Mouse (Mus musculus) forebrain, embryonic 10.5 days (tissue): ENCODE data around the gene Sppl2a. TPM values are rescaled to one million over a fixed set of nuclear protein-coding genes. Genes with fewer than 3 reads are reported as not detected.
"Not testable (repeated sequence)": the region's sequence is repeated elsewhere in the genome, so short reads cannot be mapped to it uniquely, and the experiment has no call there.

Experiments
- DNase-seq: peaks from one replicate; pipeline ENCODE4 v3.0.0-alpha.2; 2017; ENCODE audit warnings: low spot score; ENCODE audit errors: extremely low spot score
- H3K27ac ChIP-seq: fragments of 300-500 bp; sonication (generic); 2 replicates; pipeline ENCODE4 v1.5.1; 2016; ENCODE audit warnings: mild to moderate bottlenecking
- H3K27me3 ChIP-seq: fragments of 300-500 bp; sonication (generic); 2 replicates; pipeline ENCODE4 v1.6.1; 2016; ENCODE audit warnings: mild to moderate bottlenecking; ENCODE audit not compliant: poor library complexity, severe bottlenecking
- H3K36me3 ChIP-seq: fragments of 300-500 bp; sonication (generic); replicated peaks from 2 replicates; pipeline ENCODE4 v1.6.1; 2016; ENCODE audit warnings: mild to moderate bottlenecking, moderate library complexity
- H3K4me1 ChIP-seq: fragments of 300-500 bp; sonication (generic); 2 replicates; pipeline ENCODE4 v1.6.1; 2016
- H3K4me3 ChIP-seq: fragments of 300-500 bp; sonication (generic); 2 replicates; pipeline ENCODE4 v1.5.1; 2016; ENCODE audit warnings: mild to moderate bottlenecking, moderate library complexity
- H3K9me3 ChIP-seq: fragments of 300-500 bp; sonication (generic); 2 replicates; pipeline ENCODE4 v1.6.1; 2016; ENCODE audit warnings: mild to moderate bottlenecking, moderate library complexity
- WGBS: fragments of 180-500 bp; shearing (Covaris S2); methylation state at CpG from one replicate; pipeline ENCODE4 v1.1.7; 2016; 5-methylcytosine and 5-hydroxymethylcytosine counted together
- polyA plus RNA-seq: library from polyadenylated mRNA; unstranded; fragments of >200 nt; fragmentation: Nextera tagmentation; extraction: Ambion mirVana; gene quantifications from 2 replicates; pipeline ENCODE4 v1.2.1, GENCODE M21; 2016

The Sppl2a gene
- polyA plus RNA-seq: 33.8 and 34.9 TPM in 2 replicates

GRCm38 (mm10) chr2:126932897-126933641 is at the start of gene Sppl2a:
TSS of gene Sppl2a (minus strand) at chr2:126933235.
- DNase-seq: peak; percentile 90
- Histone ChIP-seq H3K27me3 (no peaks in the 10 kb centered on the region), H3K4me1 (peaks cover 18% of the 10 kb centered on the region), H3K9me3 (no peaks in the 10 kb centered on the region), H3K36me3 (no peaks in the 10 kb centered on the region), H3K4me3 (peak within 1 kb of the TSS; percentile 70), H3K27ac (peak within 1 kb of the TSS; percentile 95)
- under 1% methylated on average over 34 of the region's 35 CpGs for WGBS

- no peak overlapping the region for H3K27ac ChIP-seq
- no peaks in the 10 kb centered on the region for H3K36me3 ChIP-seq
- H3K9me3 ChIP-seq: no peaks in the 10 kb centered on the region
- DNase-seq: no peak
- H3K4me1 ChIP-seq: no peaks in the 10 kb centered on the region; the same call in 1 of the 2 replicates
- H3K4me3 ChIP-seq: no peak overlapping the region
- no peaks in the 10 kb centered on the region for H3K27me3 ChIP-seq
- WGBS: 76% methylated on average over 6 of the region's 6 CpGs
These were observed 44.4 kb upstream of the Sppl2a start for GRCm38 (mm10) chr2:126977428-126977827.

- no peaks in the 10 kb centered on the region for H3K27me3 ChIP-seq
- H3K36me3 ChIP-seq: no peaks in the 10 kb centered on the region
- H3K4me1 ChIP-seq: no peaks in the 10 kb centered on the region
- no peaks in the 10 kb centered on the region for H3K9me3 ChIP-seq
- WGBS: 83% methylated on average over 2 of the region's 2 CpGs
- H3K4me3 ChIP-seq: no peak overlapping the region
- no peak overlapping the region for H3K27ac ChIP-seq
- DNase-seq: no peak
These were observed 28.7 kb upstream of the Sppl2a start for GRCm38 (mm10) chr2:126961696-126962095.

- 78% methylated on average over 7 of the region's 7 CpGs for WGBS
- H3K27me3 ChIP-seq: no peaks in the 10 kb centered on the region
- no peaks in the 10 kb centered on the region for H3K9me3 ChIP-seq
- H3K4me3 ChIP-seq: no peak overlapping the region
- H3K4me1 ChIP-seq: no peaks in the 10 kb centered on the region
- DNase-seq: no peak
- no peaks in the 10 kb centered on the region for H3K36me3 ChIP-seq
- H3K27ac ChIP-seq: no peak overlapping the region
These were observed 22.6 kb upstream of the Sppl2a start for GRCm38 (mm10) chr2:126955671-126956070.

DNA sequence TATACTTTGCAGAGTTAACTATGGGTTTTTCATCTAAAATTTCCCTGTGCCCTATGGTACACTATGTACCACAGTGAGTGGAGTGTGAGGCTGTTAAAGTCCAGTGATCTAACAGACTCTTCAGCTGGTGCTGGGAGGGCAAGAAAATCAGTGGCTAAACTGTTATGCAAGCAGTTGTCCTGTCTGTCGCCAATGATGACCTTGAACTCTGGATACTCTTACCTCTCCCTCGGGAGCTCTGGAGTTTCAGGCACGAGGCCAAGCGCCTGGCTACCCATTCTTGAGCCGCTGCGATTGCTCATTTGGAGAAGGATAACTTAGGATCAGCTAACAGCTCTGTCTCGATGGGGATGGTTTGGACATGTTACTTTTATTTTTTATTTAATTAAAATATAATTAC is 18.1 kb upstream of the Sppl2a start:
- no peaks in the 10 kb centered on the region for H3K36me3 ChIP-seq
- WGBS: 90% methylated on average over 7 of the region's 7 CpGs
- no peak for DNase-seq
- no peak overlapping the region for H3K4me3 ChIP-seq
- no peaks in the 10 kb centered on the region for H3K27me3 ChIP-seq
- H3K27ac ChIP-seq: no peak overlapping the region
- H3K9me3 ChIP-seq: no peaks in the 10 kb centered on the region
- no peaks in the 10 kb centered on the region for H3K4me1 ChIP-seq

GRCm38 (mm10) chr2:126950453-126950852 is 17.4 kb upstream of the Sppl2a start:
- no peaks in the 10 kb centered on the region for H3K27me3 ChIP-seq
- H3K27ac ChIP-seq: no peak overlapping the region
- no peaks in the 10 kb centered on the region for H3K4me1 ChIP-seq
- no peak overlapping the region for H3K4me3 ChIP-seq
- no peaks in the 10 kb centered on the region for H3K36me3 ChIP-seq
- H3K9me3 ChIP-seq: no peaks in the 10 kb centered on the region
- 84% methylated on average over 5 of the region's 5 CpGs for WGBS
- DNase-seq: no peak

DNA sequence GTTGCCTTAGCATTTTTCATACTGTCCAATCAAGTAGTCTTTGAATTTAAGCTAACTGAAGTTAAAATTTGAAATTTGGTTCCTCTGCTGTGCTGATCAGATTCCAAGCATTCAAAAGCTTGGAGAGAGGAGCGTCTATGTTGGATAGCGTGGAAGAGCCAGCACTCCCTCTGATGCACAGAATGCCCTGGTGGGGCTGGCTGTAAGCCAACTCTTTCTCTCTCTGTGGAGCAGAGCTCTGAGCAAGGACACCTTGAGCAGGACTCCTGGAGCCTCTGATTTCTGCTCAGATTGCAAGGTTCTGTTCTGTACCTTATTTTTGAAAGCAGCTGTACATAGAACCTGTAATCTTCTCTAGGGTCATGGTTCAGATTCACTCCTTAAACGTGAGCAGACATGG is 16.8 kb upstream of the Sppl2a start:
- DNase-seq: no peak
- Histone ChIP-seq H3K4me1 (no peaks in the 10 kb centered on the region), H3K36me3 (no peaks in the 10 kb centered on the region), H3K27me3 (no peaks in the 10 kb centered on the region), H3K4me3 (no peak overlapping the region), H3K9me3 (no peaks in the 10 kb centered on the region), H3K27ac (no peak overlapping the region)
- WGBS: 80% methylated on average over 3 of the region's 3 CpGs

- H3K9me3 ChIP-seq: not testable (repeated sequence)
These were observed 16.3 kb upstream of the Sppl2a start for GRCm38 (mm10) chr2:126949297-126949696.

GRCm38 (mm10) chr2:126948231-126948630 is 15.2 kb upstream of the Sppl2a start:
- 78% methylated on average over 3 of the region's 3 CpGs for WGBS

More at GRCm38 (mm10) chr2:126949297-126949696, 16.3 kb upstream of the Sppl2a start:
- not testable (repeated sequence) for H3K4me3 ChIP-seq, H3K36me3 ChIP-seq, H3K4me1 ChIP-seq, H3K27ac ChIP-seq, H3K27me3 ChIP-seq, DNase-seq
- WGBS: 87% methylated on average over 6 of the region's 6 CpGs

GRCm38 (mm10) chr2:126947646-126948045 is 14.6 kb upstream of the Sppl2a start:
- Histone ChIP-seq H3K9me3 (no peaks in the 10 kb centered on the region), H3K4me3 (no peak overlapping the region), H3K27ac (no peak overlapping the region), H3K4me1 (no peaks in the 10 kb centered on the region), H3K27me3 (no peaks in the 10 kb centered on the region), H3K36me3 (no peaks in the 10 kb centered on the region)
- no peak for DNase-seq

More at GRCm38 (mm10) chr2:126948231-126948630, 15.2 kb upstream of the Sppl2a start:
- Histone ChIP-seq H3K36me3 (no peaks in the 10 kb centered on the region), H3K27ac (no peak overlapping the region), H3K4me1 (no peaks in the 10 kb centered on the region), H3K27me3 (no peaks in the 10 kb centered on the region), H3K9me3 (no peaks in the 10 kb centered on the region), H3K4me3 (no peak overlapping the region)
- no peak for DNase-seq

GRCm38 (mm10) chr2:126943211-126943610 is 10.2 kb upstream of the Sppl2a start:
- no peaks in the 10 kb centered on the region for H3K9me3 ChIP-seq
- no peak overlapping the region for H3K27ac ChIP-seq
- DNase-seq: no peak
- H3K4me3 ChIP-seq: no peak overlapping the region
- no peaks in the 10 kb centered on the region for H3K4me1 ChIP-seq
- no peaks in the 10 kb centered on the region for H3K36me3 ChIP-seq
- H3K27me3 ChIP-seq: no peaks in the 10 kb centered on the region
- 87% methylated on average over 2 of the region's 2 CpGs for WGBS

- Histone ChIP-seq H3K36me3 (no peaks in the 10 kb centered on the region), H3K27ac (no peak overlapping the region), H3K27me3 (no peaks in the 10 kb centered on the region), H3K4me1 (no peaks in the 10 kb centered on the region), H3K4me3 (no peak overlapping the region), H3K9me3 (no peaks in the 10 kb centered on the region)
- 80% methylated on average over 3 of the region's 3 CpGs for WGBS
- no peak for DNase-seq
These were observed 7.4 kb upstream of the Sppl2a start for GRCm38 (mm10) chr2:126940314-126940866.

- Histone ChIP-seq H3K36me3 (no peaks in the 10 kb centered on the region), H3K4me3 (no peak overlapping the region), H3K9me3 (no peaks in the 10 kb centered on the region), H3K27me3 (no peaks in the 10 kb centered on the region), H3K4me1 (peaks cover 7% of the 10 kb centered on the region), H3K27ac (no peak overlapping the region)
- no peak for DNase-seq
- WGBS: 91% methylated on average over 6 of the region's 6 CpGs
These were observed 5.0 kb upstream of the Sppl2a start for GRCm38 (mm10) chr2:126938069-126938468.
